Mouse (Mus musculus): ENCODE measurements around the gene Arhgef11. TPM values are rescaled to one million over a fixed set of nuclear protein-coding genes. Genes with fewer than 3 reads are reported as not detected.

Arhgef11 gene
- polyA plus RNA-seq, 1 experiment from 2014 or later: 23.6 TPM

DNA sequence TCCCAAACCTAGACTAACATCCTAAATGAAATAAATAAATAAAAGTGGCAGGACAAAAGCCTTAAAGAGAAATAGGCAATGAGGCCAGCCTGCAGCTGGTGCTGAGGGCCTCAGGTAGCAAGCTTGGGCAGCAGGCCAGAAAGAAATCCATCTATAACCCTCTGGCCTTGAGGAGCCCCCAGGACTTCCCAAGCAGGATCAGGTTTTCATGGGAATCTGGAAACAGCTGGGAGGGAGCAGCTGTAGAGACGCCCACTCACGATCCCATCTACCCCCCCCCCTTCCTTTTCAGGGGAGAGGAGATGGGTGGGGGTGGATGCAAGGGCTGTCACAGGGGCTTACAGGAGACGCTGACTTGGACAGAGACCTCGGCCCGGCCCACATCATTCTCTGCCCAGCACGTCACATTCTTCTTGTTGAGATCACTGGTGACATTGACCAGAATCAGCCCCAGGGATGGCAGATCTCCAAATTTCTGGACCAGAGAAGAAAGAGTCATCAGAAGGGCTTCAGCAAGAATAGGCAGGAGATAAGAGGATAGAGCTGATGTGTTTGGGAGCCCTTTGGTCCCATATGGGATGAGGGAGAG is 168.4 kb downstream of the Arhgef11 start:
- ATAC-seq (replicated peaks): no peak
- 59% methylated on average over 6 of the region's 6 CpGs for WGBS
- Histone ChIP-seq H3K9me3 (no peaks in the 10 kb centered on the region), H3K27me3 (no peaks in the 10 kb centered on the region), H3K4me3 (no peak overlapping the region), H3K36me3 (no peaks in the 10 kb centered on the region), H3K27ac (replicated peaks) (no peak overlapping the region), H3K4me2 (replicated peaks) (no peak overlapping the region), H3K4me1 (peaks cover 5% of the 10 kb centered on the region; the same call in 1 of the 2 replicates), H3K9ac (replicated peaks) (no peak overlapping the region)

Small RNA genes within 50 kb of the gene (microRNA-seq; reads per million reads assigned to microRNA genes)
- not detected for gene Gm24109

Other genes with a start within 250 kb of the Arhgef11 start
- gene Fcrl1, start 241.2 kb upstream of the Arhgef11 start, polyA plus RNA-seq (2015; fragmentation: Nextera tagmentation; extraction: Ambion mirVana): not detected in 2 replicates
- gene Fcrl5, start 181.8 kb upstream of the Arhgef11 start, polyA plus RNA-seq (2015; fragmentation: Nextera tagmentation; extraction: Ambion mirVana): not detected in 2 replicates
- gene Etv3, start 92.2 kb upstream of the Arhgef11 start, polyA plus RNA-seq (2015; fragmentation: Nextera tagmentation; extraction: Ambion mirVana): 11.0 and 11.9 TPM in 2 replicates
- 0.61 and 1.2 TPM in 2 replicates for gene Lrrc71, start 131.1 kb downstream of the Arhgef11 start, polyA plus RNA-seq (2015; fragmentation: Nextera tagmentation; extraction: Ambion mirVana)
- 1.0 and 1.3 TPM in 2 replicates for gene Ntrk1, start 177.6 kb downstream of the Arhgef11 start, polyA plus RNA-seq (2015; fragmentation: Nextera tagmentation; extraction: Ambion mirVana)
- gene Insrr, start 179.4 kb downstream of the Arhgef11 start, polyA plus RNA-seq (2015; fragmentation: Nextera tagmentation; extraction: Ambion mirVana): 0.41 and 0.52 TPM in 2 replicates
- 4.7 and 7.2 TPM in 2 replicates for gene Pear1, start 206.7 kb downstream of the Arhgef11 start, polyA plus RNA-seq (2015; fragmentation: Nextera tagmentation; extraction: Ambion mirVana)
- gene Sh2d2a, start 229.2 kb downstream of the Arhgef11 start, polyA plus RNA-seq (2015; fragmentation: Nextera tagmentation; extraction: Ambion mirVana): not detected in 2 replicates

Measured in forebrain, embryonic 15.5 days (tissue).